Mouse (Mus musculus) embryonic facial prominence, embryonic 12.5 days (tissue): ENCODE results near the gene Shmt2. TPM values are rescaled to one million over a fixed set of nuclear protein-coding genes. Genes with fewer than 3 reads are reported as not detected.

Experiments
- ATAC-seq: fragments of 200-750 bp; cut with Nextera tagmentation; 2 replicates; pipeline ENCODE4 v1.8.0; 2017; ENCODE audit not compliant: insufficient number of reproducible peaks, insufficient read depth, low FRiP score, low TSS enrichment
- H3K27ac ChIP-seq: fragments of 300-500 bp; sonication (generic); 2 replicates; pipeline ENCODE4 v1.5.1; 2016; ENCODE audit warnings: mild to moderate bottlenecking
- H3K27me3 ChIP-seq: fragments of 300-500 bp; sonication (generic); 2 replicates; pipeline ENCODE4 v1.6.1; 2016; ENCODE audit warnings: mild to moderate bottlenecking, moderate library complexity
- H3K36me3 ChIP-seq: fragments of 300-500 bp; sonication (generic); 2 replicates; pipeline ENCODE4 v1.6.1; 2016; ENCODE audit warnings: mild to moderate bottlenecking
- H3K4me1 ChIP-seq: fragments of 300-500 bp; sonication (generic); 2 replicates; pipeline ENCODE4 v1.6.1; 2016
- H3K4me2 ChIP-seq: fragments of 300-500 bp; sonication (generic); replicated peaks from 2 replicates; pipeline ENCODE4 v1.6.1; 2016; ENCODE audit warnings: mild to moderate bottlenecking, moderate library complexity
- H3K4me3 ChIP-seq: fragments of 300-500 bp; sonication (generic); 2 replicates; pipeline ENCODE4 v1.5.1; 2016; ENCODE audit warnings: mild to moderate bottlenecking
- H3K9ac ChIP-seq: fragments of 300-500 bp; sonication (generic); 2 replicates; pipeline ENCODE4 v1.6.1; 2016; ENCODE audit warnings: mild to moderate bottlenecking, moderate library complexity
- H3K9me3 ChIP-seq: fragments of 300-500 bp; sonication (generic); 2 replicates; pipeline ENCODE4 v1.6.1; 2016; ENCODE audit warnings: mild to moderate bottlenecking, moderate library complexity
- WGBS: fragments of 180-500 bp; shearing (Covaris S2); methylation state at CpG from one replicate; pipeline ENCODE4 v1.1.7; 2016; 5-methylcytosine and 5-hydroxymethylcytosine counted together
- polyA plus RNA-seq: library from polyadenylated mRNA; unstranded; fragments of >200 nt; fragmentation: Nextera tagmentation; extraction: Ambion mirVana; gene quantifications from 2 replicates; pipeline ENCODE4 v1.2.1, GENCODE M21; 2016

Shmt2 gene
- polyA plus RNA-seq, 1 experiment from 2014 or later, result 82.4 TPM

GRCm38 (mm10) chr10:127516576-127517260 is 5.5 kb downstream of the Shmt2 start:
- H3K4me3 ChIP-seq, result peak overlapping the region; percentile 16
- peaks cover 55% of the 10 kb centered on the region for H3K4me1 ChIP-seq
- 3% methylated on average over 30 of the region's 30 CpGs for WGBS
- peaks cover 32% of the 10 kb centered on the region for H3K36me3 ChIP-seq
- H3K27ac ChIP-seq, result no peak overlapping the region
- H3K9ac ChIP-seq, result 0 out of 2 replicates have a peak overlapping the region, but pooled peaks have one; percentile 35
- peak overlapping the region; percentile 42 for H3K4me2 ChIP-seq
- H3K9me3 ChIP-seq, result no peaks in the 10 kb centered on the region
- H3K27me3 ChIP-seq, result peaks cover 68% of the 10 kb centered on the region
- ATAC-seq, result no peak; the same call in 1 of the 2 replicates

- 14% methylated on average over 8 of the region's 8 CpGs for WGBS
- Histone ChIP-seq H3K9me3 (no peaks in the 10 kb centered on the region), H3K27ac (no peak overlapping the region), H3K9ac (0 out of 2 replicates have a peak overlapping the region, but pooled peaks have one; percentile 35), H3K36me3 (peaks cover 32% of the 10 kb centered on the region), H3K4me1 (peaks cover 54% of the 10 kb centered on the region), H3K4me3 (no peak overlapping the region; the same call in 1 of the 2 replicates), H3K4me2 (peak overlapping the region; percentile 42), H3K27me3 (peaks cover 75% of the 10 kb centered on the region)
- ATAC-seq, result no peak
These were observed 6.2 kb downstream of the Shmt2 start for GRCm38 (mm10) chr10:127515983-127516459.

DNA sequence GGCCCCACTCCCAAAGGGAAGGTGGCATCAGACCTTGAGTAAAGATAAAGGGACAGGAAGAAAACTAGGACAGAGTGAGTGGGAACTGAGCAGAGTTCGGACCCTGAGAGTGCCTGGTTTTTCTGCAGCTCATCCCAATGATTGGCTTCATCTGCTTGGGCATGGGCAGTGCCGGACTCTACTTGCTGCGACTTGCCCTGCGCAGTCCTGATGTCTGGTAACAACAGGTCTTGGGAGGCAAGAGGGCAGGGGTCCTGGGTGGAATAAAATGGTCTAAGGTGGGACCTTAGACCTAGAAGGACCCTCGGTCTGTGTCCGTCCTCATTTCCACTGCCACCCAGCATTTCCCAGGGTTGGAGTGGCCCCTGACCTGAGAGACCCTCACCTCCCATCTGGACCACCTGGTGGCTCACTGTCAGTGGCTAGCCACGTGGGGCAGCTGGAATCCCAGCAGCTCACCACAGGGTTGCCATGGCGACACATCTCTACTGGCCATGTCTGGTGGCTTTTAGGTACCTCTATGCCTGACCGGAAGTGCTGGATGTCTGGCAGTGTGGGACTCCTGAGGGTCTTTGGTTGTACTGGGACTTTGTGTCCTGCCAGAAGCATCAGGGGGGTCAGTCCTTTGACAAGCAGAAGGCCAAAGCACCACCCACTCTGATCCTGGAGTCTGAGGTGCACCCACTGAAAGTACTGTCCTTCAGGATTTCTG is 6.8 kb downstream of the Shmt2 start:
- Histone ChIP-seq H3K4me2 (no peak overlapping the region), H3K27ac (no peak overlapping the region), H3K4me1 (peaks cover 57% of the 10 kb centered on the region), H3K27me3 (peaks cover 81% of the 10 kb centered on the region), H3K4me3 (no peak overlapping the region), H3K9me3 (no peaks in the 10 kb centered on the region), H3K36me3 (peaks cover 27% of the 10 kb centered on the region), H3K9ac (no peak overlapping the region)
- 21% methylated on average over 9 of the region's 9 CpGs for WGBS
- no peak for ATAC-seq

DNA sequence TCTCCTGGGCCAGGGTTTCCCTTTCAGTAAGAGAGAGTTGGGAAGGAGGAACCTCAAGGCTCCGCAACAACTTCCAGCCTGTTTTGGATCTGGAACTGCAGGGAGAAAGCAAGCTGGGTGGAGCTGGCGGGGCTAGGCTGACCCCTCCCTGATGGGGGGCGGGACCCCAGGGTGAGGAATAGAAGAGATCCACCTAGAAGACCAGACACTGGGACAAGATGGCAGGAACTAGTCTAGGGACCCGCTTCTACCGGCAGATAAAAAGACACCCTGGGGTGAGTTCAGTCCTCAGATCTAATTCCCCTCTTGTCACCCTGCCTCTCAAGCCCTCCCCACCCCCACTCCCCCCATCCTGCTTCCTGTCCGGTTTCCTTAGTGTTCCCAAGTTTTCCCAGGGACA is 7.5 kb downstream of the Shmt2 start, which contains the start of gene Ndufa4l2:
Ndufa4l2 (plus strand) TSS at position 204 of the 400 bp plus-strand sequence.
- H3K27ac ChIP-seq, result no peak within 1 kb of the TSS
- no peaks in the 10 kb centered on the region for H3K9me3 ChIP-seq
- WGBS, result 7% methylated on average over 6 of the region's 6 CpGs
- H3K4me3 ChIP-seq, result peak within 1 kb of the TSS; percentile 26
- ATAC-seq, result no peak
- peaks cover 21% of the 10 kb centered on the region for H3K36me3 ChIP-seq
- H3K4me2 ChIP-seq, result peak within 1 kb of the TSS; percentile 89
- peaks cover 63% of the 10 kb centered on the region for H3K4me1 ChIP-seq
- no peak within 1 kb of the TSS for H3K9ac ChIP-seq
- H3K27me3 ChIP-seq, result peaks cover 88% of the 10 kb centered on the region

DNA sequence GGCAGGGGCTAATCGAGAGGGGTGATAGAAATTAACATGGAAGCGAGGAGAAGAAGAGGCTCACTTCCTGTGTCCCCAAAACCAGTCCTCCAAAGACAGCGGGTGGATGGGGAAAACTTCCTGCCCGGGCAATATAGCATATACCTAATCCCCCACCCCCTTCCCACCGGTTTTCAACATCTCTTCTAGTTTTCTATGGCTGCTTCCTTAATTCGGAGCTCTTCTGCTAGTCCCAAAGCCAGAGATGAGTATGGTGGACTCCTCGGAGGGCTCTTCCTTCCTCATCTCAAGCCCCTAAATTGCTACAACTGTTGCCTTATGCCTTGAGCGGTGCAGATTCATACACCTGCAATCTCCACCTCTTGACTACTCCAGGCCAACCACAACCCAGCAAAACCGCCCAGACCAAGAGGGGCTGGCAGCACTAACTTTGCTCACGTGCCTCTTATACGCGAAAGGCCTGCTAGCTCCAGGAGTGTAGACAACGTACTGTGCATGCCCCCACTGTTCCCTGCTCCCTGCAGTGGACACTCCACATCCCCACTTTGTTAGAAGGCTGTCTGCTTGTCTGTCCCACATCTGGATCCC is 8.0 kb downstream of the Shmt2 start:
- Histone ChIP-seq H3K27me3 (peaks cover 94% of the 10 kb centered on the region), H3K27ac (no peak overlapping the region), H3K4me2 (peak overlapping the region; percentile 89), H3K4me1 (peaks cover 69% of the 10 kb centered on the region), H3K9ac (no peak overlapping the region), H3K4me3 (peak overlapping the region; percentile 26; the same call in 1 of the 2 replicates), H3K9me3 (no peaks in the 10 kb centered on the region), H3K36me3 (peaks cover 16% of the 10 kb centered on the region)
- WGBS, result 11% methylated on average over 13 of the region's 13 CpGs
- no peak for ATAC-seq

- peak overlapping the region; percentile 26 for H3K4me3 ChIP-seq
- H3K4me2 ChIP-seq, result peak overlapping the region; percentile 89
- no peak overlapping the region for H3K27ac ChIP-seq
- 2% methylated on average over 16 of the region's 16 CpGs for WGBS
- no peak overlapping the region; the same call in 1 of the 2 replicates for H3K9ac ChIP-seq
- peaks cover 11% of the 10 kb centered on the region for H3K36me3 ChIP-seq
- H3K4me1 ChIP-seq, result peaks cover 74% of the 10 kb centered on the region
- peaks cover 94% of the 10 kb centered on the region for H3K27me3 ChIP-seq
- ATAC-seq, result no peak
- H3K9me3 ChIP-seq, result no peaks in the 10 kb centered on the region
These were observed 8.6 kb downstream of the Shmt2 start for GRCm38 (mm10) chr10:127513501-127514091.

DNA sequence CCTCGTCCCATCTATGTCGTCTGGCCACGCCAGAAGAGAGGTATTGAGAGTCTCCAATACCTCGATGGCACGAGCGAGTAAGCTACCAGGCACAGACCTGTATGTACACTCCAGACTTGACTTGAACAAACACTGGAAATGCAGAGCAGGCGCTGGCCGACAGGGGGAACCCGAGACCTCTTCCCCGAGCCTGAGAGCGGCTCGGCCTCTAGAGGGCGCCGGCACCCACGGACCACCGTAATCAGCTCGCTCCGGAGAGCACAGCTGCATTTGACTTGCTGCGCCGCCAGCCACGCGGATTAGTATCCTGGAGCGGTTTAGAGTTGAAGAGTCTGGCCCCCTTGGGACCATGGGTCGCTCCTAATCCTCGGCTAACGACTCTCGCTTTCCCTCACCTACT is 9.4 kb downstream of the Shmt2 start:
- WGBS, result under 1% methylated on average over 27 of the region's 27 CpGs
- Histone ChIP-seq H3K4me2 (peak overlapping the region; percentile 89), H3K36me3 (peaks cover 4% of the 10 kb centered on the region), H3K9me3 (no peaks in the 10 kb centered on the region), H3K4me1 (peaks cover 81% of the 10 kb centered on the region), H3K27ac (no peak overlapping the region), H3K4me3 (peak overlapping the region; percentile 26), H3K9ac (no peak overlapping the region; the same call in 1 of the 2 replicates), H3K27me3 (peaks cover 95% of the 10 kb centered on the region)
- ATAC-seq, result peak; percentile 22; the same call in 1 of the 2 replicates

GRCm38 (mm10) chr10:127512307-127512666 is 10.0 kb downstream of the Shmt2 start:
- ATAC-seq, result no peak
- peak overlapping the region; percentile 46 for H3K4me3 ChIP-seq
- H3K36me3 ChIP-seq, result no peaks in the 10 kb centered on the region
- H3K4me2 ChIP-seq, result peak overlapping the region; percentile 89
- 3% methylated on average over 7 of the region's 7 CpGs for whole genome bisulfite sequencing
- peak overlapping the region; percentile 60 for H3K9ac ChIP-seq
- H3K27me3 ChIP-seq, result peaks cover 95% of the 10 kb centered on the region
- 0 out of 2 replicates have a peak overlapping the region, but pooled peaks have one; percentile 19 for H3K27ac ChIP-seq
- peaks cover 77% of the 10 kb centered on the region for H3K4me1 ChIP-seq
- no peaks in the 10 kb centered on the region for H3K9me3 ChIP-seq

GRCm38 (mm10) chr10:127511634-127512306 is 10.5 kb downstream of the Shmt2 start:
- Histone ChIP-seq H3K36me3 (no peaks in the 10 kb centered on the region), H3K9ac (peak overlapping the region; percentile 60), H3K4me3 (peak overlapping the region; percentile 46), H3K27ac (0 out of 2 replicates have a peak overlapping the region, but pooled peaks have one; percentile 19), H3K4me2 (peak overlapping the region; percentile 89), H3K9me3 (no peaks in the 10 kb centered on the region), H3K27me3 (peaks cover 95% of the 10 kb centered on the region), H3K4me1 (peaks cover 72% of the 10 kb centered on the region)
- under 1% methylated on average over 38 of the region's 46 CpGs for WGBS
- no peak for ATAC-seq

GRCm38 (mm10) chr10:127510895-127511617 is 11.2 kb downstream of the Shmt2 start:
- H3K27ac ChIP-seq, result no peak overlapping the region
- peaks cover 91% of the 10 kb centered on the region for H3K27me3 ChIP-seq
- 5% methylated on average over 11 of the region's 11 CpGs for WGBS
- no peak overlapping the region; the same call in 1 of the 2 replicates for H3K9ac ChIP-seq
- H3K36me3 ChIP-seq, result no peaks in the 10 kb centered on the region
- no peak for ATAC-seq
- no peaks in the 10 kb centered on the region for H3K9me3 ChIP-seq
- H3K4me1 ChIP-seq, result peaks cover 65% of the 10 kb centered on the region
- H3K4me3 ChIP-seq, result peak overlapping the region; percentile 46
- peak overlapping the region; percentile 89 for H3K4me2 ChIP-seq
